Mouse (Mus musculus): ENCODE results near the gene Fcrla.

- no peak for TF ChIP-seq POLR2A (IDR thresholded peaks at IDR 0.05; ENCODE audit: insufficient read depth, low read length)
- peak; percentile 69; the same call in 1 of the 2 replicates for TF ChIP-seq EP300 (IDR thresholded peaks at IDR 0.05; ENCODE audit: insufficient read depth, low read depth, low read length)
Measured at GRCm38 (mm10) chr1:170867691-170868105, 59.7 kb downstream of the Fcrla start, which contains the start of gene Atf6.
